Mouse (Mus musculus) embryonic fibroblast, embryonic 13.5 days (primary cell): ENCODE measurements around the gene E130114P18Rik.

Experiments used
- CTCF ChIP-seq: IDR thresholded peaks from 2 replicates; pipeline ENCODE4 v1.5.1; 2011; ENCODE audit warnings: mild to moderate bottlenecking, control low read depth, low read length, moderate library complexity, borderline replicate concordance; ENCODE audit not compliant: insufficient read depth
- POLR2A ChIP-seq: IDR thresholded peaks from 2 replicates; pipeline ENCODE4 v1.6.1; 2011; ENCODE audit warnings: low read depth, mild to moderate bottlenecking, control low read depth, low read length, moderate library complexity

DNA sequence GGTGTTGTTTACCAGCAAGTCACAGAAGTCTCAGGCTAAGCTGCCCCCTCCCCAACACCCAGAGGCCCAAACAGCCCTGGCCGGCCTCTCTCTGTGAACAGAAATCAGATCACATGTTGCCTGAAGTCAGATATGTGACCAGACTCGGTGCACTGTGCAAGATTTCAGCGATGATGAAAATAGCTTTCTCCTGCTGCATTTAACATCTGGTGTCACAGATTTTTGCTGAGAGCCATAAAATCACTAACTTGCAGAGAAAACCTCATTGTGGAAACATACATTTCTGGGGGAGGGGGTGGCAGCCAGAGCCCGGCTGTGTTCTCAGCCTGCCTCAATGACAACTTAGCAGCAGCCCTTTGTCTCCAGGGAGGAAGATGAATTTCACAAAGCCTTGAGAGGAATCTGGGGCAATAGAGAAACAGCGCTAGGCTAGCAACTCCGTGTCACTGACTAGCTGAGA, 142.6 kb downstream of the E130114P18Rik start:
- TF ChIP-seq POLR2A (no peak), CTCF (no peak)
